Mouse (Mus musculus) lung, adult 2 months (tissue): Measurements from ENCODE around the gene Psmd5.

ENCODE experiments used
- CTCF ChIP-seq: fragments of 200-500 bp; IDR thresholded peaks from 2 replicates; pipeline ENCODE4 v1.5.1; 2011; ENCODE audit warnings: mild to moderate bottlenecking, low read length, control low read depth; ENCODE audit not compliant: insufficient read depth
- POLR2A ChIP-seq: fragments of 200-500 bp; IDR thresholded peaks from 2 replicates; pipeline ENCODE4 v1.6.1; 2011; ENCODE audit warnings: low read depth, mild to moderate bottlenecking, control low read depth, low read length, borderline replicate concordance; ENCODE audit errors: extremely low read depth

DNA sequence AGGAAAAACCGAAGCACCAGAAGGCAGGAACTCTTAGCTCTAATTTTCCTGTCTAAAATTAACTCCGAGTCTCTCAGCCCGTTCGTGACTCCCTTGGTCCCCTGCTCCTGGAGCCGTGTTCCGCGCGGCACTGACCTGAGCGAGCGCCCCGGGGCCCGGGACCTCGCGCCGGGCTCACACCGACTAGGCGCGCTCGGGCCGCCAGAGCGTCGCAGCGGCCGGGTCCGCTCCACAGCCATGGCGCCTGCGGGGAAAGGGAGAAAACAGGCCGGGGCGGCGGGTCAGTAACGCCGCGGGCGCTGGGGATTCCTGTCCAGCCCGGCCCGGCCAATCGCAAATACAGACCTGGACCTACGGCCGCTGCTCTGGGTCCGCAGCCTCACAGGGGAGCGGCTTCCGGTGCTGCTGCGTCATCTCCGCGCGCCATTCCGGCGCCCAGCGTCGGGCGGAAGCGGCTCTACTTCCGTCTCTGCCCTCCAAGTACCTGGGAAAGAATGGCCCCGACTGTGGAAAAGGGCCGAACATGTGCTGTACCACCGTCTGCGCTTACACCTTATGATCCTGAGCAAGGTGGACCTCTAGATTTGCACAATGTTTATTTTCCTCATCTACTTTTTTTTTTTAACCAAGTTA, 48.8 kb downstream of the Psmd5 start, which contains the start of gene Fbxw2:
- TF ChIP-seq CTCF (no peak), POLR2A (peak; percentile 76; the same call in 1 of the 2 replicates)
